Mouse (Mus musculus): ENCODE results near the gene Sh2b1.
"Not testable (repeated sequence)": the region's sequence is repeated elsewhere in the genome, so short reads cannot be mapped to it uniquely, and the experiment has no call there.

The Sh2b1 gene

GRCm38 (mm10) chr7:126474993-126475581 is at the start of gene Sh2b1:
Gene Sh2b1 (minus strand): TSS chr7:126475424.
- peak; percentile 82 for DNase-seq (ENCODE audit: low spot score)

- no peak for DNase-seq (ENCODE audit: low spot score)
Measured at GRCm38 (mm10) chr7:126523316-126523715, 48.1 kb upstream of the Sh2b1 start.

DNA sequence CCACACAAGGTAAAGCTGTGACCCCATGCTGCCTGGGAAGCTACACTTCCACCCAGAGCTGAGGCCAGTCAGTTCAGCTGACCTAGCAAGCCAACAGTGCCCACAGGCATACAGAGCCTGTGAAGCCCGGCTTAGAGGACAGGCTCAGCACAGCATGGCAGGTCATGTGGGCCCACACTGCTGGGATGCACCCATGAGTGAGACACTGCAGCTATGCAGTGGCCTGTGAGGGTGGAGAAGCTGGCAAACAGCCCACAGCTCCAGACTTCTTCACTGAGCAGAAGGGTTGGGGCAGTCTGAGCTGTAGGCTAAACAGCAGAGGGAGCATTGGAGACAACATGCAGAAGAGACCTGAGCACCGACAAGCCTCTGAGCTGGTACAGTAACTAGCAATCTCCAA is 44.3 kb upstream of the Sh2b1 start:
- DNase-seq (ENCODE audit: low spot score), result peak; percentile 53

GRCm38 (mm10) chr7:126518261-126518941 is 43.2 kb upstream of the Sh2b1 start:
- no peak for DNase-seq (ENCODE audit: low spot score)

DNA sequence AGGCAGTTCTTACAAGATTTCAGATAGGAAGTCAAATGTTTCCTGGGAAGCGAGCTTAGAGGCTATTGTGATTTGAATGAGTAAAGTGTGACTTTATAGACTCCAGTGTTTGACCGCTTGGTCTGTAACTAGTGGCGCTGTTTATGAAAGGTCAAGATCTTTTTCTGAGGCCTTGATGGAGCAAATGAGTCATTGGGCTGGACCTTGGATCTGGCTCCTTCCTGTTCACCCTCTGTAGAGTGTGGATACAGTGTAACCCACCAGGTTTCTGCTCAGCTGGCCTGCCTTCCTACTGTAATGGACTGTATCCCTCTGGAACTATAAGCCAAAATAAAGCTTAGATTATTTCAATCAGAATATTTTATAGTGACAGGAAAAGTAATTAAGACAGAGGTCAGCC is 36.1 kb upstream of the Sh2b1 start:
- DNase-seq (ENCODE audit: low spot score), result no peak

- no peak for DNase-seq (ENCODE audit: low spot score)
Measured at GRCm38 (mm10) chr7:126507126-126507778, 32.0 kb upstream of the Sh2b1 start.

GRCm38 (mm10) chr7:126504913-126505312 is 29.7 kb upstream of the Sh2b1 start:
- no peak for DNase-seq (ENCODE audit: low spot score)

DNA sequence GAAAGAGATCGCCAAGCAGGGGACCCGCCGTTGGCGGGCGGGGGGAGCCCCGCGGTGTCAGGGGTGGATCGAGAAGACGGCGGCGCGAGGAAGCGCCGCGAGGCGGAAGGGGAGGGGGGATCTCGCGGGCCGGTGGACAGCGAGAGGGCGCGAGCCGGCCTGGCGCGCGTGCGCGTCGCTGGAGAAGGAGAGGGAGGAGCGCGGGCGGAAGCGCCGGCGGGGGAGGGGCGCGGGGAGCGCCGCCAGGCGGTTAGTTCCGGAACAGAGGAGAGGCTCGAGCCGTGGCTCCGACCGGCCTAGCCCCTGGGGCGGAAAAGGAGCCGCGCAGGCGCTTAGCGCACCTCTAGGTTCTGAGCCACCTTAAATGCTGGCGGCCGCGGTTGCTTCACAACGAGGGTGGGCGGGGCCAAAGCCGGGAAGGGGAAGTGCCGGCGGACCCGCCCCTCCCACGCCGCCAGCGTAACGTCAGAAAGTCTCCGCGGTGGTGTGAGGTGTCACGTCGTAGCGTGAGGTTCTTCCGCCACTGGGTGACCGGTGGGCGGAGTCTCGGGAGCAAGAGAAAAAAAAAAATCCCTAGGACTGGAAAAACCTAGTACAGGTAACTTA is 28.2 kb upstream of the Sh2b1 start, which contains the start of gene Atxn2l:
Atxn2l (minus strand) TSS at position 165 of the 606 bp plus-strand sequence.
- peak; percentile 97 for DNase-seq (ENCODE audit: low spot score)

DNA sequence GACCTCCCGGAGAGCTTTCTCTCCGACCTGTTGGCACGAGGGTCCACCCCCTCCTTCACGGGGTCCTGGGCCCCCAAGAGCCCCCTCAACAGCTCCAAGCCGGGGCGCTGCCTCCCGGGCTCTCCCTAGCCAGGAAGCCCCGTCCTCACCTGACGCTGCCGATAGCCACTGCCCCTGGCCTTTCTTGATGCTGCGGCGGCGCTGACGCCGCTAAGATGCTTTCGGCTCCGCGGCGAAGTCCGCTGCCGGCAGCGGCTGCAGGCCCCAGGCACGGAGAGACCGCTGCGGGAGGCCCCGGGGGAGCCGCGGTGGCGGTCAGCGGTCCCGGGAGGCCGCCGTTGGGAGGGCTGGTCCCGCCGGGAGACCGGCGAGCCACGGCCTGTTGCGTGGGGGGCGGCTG is 27.5 kb upstream of the Sh2b1 start:
- peak; percentile 21 for DNase-seq (ENCODE audit: low spot score)

DNA sequence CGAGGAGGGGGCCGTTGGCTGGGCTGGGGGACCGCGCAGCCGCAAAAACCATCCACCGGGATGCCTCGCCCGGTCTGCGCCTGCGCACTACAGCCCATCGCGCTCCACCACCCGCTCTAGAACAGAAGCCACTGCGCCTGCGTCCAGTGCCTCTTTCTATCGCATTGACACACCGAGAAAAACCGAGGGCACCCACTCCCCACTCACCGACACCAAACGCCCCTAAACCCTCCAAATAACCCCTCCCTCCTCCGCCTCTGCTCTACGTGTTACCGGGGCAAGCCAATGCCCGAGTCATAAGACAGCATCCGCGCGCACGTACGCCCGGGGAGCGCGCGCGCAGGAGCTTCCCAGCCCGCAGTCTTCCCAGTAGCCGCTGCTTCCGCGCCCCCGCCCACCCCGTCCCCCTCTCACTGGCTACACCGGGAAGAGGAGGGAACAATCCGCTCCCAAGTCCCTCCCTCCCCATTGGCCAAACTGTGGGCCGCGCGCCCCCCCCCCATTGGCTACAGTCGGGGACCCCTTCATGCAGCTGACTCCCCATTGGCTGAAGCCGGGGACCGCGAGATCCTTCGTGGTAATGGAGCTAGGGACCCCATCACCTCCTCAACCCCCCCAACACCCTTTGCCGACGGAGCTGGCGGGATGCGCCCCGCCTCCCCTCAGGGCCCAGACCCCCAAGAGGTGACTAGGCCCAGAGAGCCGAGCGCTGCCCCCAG is 27.0 kb upstream of the Sh2b1 start:
- DNase-seq (ENCODE audit: low spot score), result peak; percentile 90

DNA sequence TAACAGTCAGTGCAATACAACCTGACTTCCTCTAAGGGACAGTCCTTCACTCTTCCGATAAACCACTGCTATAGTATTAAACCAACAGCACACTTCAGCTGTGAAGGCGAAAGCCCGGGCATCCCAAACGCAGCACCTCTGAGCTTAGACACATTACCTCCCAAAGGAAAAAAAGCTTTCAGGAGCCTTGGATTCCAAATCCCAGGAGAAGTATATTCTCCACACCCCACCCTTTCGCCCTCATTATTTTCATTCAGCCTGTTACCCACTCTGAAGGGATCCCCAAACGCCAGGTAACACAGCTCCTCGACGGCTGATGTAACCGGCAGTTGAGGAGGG is 26.4 kb upstream of the Sh2b1 start:
- DNase-seq (ENCODE audit: low spot score), result no peak

DNA sequence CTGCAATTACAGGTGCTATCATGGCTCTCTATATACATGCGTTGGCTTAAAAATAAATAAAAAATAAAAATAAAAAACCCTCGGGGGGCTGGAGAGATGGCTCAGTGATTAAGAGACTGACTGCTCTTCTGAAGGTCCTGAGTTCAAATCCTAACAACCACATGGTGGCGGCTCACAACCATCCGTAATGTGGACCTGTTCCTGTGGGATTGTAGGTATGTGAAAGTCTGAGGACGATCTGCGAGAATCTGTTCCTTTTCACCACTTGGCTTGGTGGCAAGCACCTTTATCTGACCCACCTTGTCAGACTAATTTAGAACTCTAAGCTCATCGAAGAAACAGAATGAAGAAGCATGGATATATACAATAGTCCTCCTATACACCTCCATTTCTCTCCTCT is 24.2 kb upstream of the Sh2b1 start:
- no peak for DNase-seq (ENCODE audit: low spot score)

DNA sequence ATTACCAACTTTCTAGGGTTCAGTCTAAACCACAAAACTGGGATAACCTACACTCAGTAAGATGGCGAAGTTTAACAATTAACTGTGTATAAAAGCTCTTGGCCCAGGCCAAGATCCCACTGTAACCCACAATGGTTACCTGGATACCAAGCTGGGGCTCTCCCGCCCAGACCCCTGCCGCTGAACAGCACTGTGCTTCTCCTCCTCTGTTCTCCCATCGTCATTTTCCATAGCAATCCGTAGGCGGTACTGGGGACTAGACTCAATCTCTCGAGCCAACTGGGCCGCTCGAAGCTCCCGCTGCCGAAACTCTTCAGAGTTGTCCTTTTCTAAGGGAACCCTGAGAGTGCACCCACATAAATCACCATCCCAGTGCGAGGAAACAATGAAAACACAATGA is 22.7 kb upstream of the Sh2b1 start:
- no peak for DNase-seq (ENCODE audit: low spot score)

- DNase-seq (ENCODE audit: low spot score), result no peak
Measured at GRCm38 (mm10) chr7:126496475-126496874, 21.3 kb upstream of the Sh2b1 start.

- DNase-seq (ENCODE audit: low spot score), result no peak
Measured at GRCm38 (mm10) chr7:126494120-126494519, 18.9 kb upstream of the Sh2b1 start.

DNA sequence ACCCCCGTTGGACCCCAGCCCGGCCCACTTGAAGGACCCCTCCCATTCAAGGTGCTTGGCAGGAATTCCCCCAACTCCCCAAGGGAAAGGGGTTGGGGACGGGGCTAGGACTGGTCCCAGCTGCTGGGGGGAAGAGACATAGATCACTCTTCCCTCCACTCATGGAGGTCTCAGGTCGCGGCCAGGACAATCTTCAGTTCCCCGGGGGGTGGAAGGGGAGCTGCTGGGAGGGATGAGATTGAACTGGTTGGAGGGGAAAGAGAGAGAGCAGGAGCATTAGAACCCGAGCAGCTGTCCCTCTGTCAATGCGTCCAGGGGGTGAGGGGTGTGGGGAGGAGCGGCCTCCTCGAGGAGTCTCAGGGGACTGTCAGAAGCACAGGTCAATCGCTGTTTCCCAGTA is 16.7 kb upstream of the Sh2b1 start:
- DNase-seq (ENCODE audit: low spot score), result no peak

DNA sequence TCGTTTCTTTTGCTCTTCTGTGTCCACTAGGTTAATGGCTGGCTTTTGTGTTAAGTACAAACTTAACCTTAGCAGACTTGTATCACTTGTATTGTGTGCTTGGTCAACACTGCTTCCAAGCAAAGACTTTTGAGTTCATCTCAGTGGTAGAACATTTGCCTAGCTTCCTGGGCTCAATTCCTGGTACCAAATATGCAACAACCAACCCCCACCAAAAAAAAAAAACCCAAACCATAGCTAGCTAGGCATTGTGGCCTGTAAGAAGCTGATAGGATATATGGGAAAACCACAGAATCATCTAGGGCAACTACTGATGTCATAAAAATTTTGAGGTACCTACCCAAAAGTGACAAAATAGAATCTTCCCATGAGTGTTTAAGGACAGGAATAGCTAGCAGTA is 15.8 kb upstream of the Sh2b1 start:
- DNase-seq (ENCODE audit: low spot score), result no peak

GRCm38 (mm10) chr7:126487617-126488385 is 12.6 kb upstream of the Sh2b1 start:
- DNase-seq (ENCODE audit: low spot score), result not testable (repeated sequence)

DNA sequence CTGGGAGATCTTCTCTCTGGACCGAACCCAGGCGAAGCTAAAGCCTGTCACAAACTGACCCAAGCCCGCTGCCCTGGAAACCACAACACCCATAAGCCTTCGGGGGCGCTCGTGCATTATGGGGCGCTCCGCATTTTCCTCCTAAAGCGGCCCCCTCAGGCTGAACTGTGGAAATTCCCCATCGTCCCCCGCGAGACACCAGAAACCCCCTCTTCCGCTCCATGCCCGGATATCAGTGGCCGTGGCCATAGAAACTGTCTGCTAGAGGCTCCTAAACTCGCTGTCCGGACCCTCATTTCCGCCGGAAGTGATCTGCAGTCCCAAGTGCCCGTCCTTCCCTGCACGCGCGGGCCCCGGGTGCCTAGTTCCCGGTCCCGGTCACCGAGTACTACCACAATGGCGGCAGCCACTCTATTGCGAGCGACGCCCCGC is 11.8 kb upstream of the Sh2b1 start, which contains the start of gene Tufm:
Tufm (plus strand) TSS at position 310 of the 432 bp plus-strand sequence.
- peak; percentile 95 for DNase-seq (ENCODE audit: low spot score)

GRCm38 (mm10) chr7:126482392-126482871 is 7.2 kb upstream of the Sh2b1 start:
- DNase-seq (ENCODE audit: low spot score), result peak; percentile 91

DNA sequence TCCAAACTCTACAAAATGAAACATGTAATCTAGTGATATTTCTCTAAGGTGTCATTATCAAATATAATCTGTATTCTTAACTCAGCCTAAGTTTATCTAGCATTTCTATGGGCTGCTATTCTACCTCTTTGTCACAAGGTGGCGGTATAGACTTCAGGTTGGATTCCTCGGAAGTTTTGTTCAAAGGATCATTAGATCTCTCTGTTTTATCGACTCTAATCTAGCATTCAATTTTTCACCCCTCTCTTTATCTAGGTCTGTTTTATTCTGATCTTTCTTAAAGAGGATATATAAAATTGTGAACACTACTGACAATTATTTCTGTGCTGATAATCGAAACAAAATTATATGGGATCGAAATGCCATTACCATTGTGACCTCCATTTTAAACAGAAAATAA is 6.5 kb upstream of the Sh2b1 start:
- peak; percentile 39 for DNase-seq (ENCODE audit: low spot score)
